Mouse (Mus musculus) megakaryocyte progenitor cell, adult 5-6 weeks (primary cell): ENCODE data around the gene Ccpg1. TPM values are rescaled to one million over a fixed set of nuclear protein-coding genes. Genes with fewer than 3 reads are reported as not detected.

Source experiments
- ATAC-seq: replicated peaks from 2 replicates; pipeline ENCODE4 v1.8.0; 2016; ENCODE audit warnings: mild to moderate bottlenecking, moderate TSS enrichment, inconsistent platforms; ENCODE audit not compliant: poor library complexity
- total RNA-seq, 2 experiments: library from RNA; stranded (forward) in 1 of 2; stranded (reverse) in 1 of 2; fragments of 157-497, 149-512 nt in 1 of 2; fragments of 200-1000 nt in 1 of 2; gene quantifications; 2 replicates each; pipeline versions ENCODE4 v1.2.3 to v1.2.4; 2015 to 2017

The Ccpg1 gene
- total RNA-seq, 2 experiments from 2014 or later = 25.8 to 48.7 TPM

DNA sequence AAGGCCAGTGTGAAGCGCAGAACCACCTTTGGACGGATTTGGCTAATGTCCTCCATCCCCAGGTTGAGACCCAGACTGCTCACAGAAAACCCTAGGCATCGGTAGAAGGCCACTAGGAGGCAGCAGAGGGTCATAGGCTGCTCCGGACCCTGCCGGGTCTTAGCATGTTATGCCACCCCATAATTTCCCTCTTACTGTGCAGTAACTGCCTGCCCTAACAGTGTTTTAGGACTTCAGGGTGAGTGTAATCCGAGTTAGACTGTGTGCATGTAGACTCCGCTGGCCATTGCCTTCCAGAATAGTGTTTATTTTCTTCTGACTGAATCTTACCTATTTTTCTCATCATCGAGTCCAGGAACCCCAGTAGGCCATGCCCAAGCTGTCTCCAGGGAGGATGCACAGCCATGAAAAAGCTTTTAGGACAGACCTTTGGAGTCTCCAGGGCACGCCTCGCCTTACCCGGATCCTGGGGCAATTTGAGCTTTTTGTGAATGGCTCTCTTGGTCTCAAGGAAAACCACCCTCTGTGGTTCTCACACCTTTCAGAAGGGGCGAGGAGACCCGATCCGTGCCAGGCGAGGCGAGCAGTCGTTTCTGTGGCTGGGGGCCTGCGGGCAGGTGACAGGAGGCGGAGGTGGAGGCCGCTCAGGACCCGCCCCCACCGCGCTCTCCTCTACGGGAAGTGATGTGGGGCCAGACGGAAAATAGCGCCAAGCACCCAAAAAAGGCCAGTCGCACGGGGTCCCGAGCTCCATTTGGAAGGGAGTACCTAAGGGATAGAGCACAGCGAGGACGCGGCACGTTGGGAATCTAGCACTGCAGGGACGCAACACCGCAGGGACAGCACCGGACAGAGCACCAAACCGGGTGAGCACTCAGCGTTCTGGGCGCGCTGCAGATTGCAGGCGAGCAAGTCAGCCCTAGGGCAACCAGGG lies 59.2 kb downstream of the Ccpg1 start, which contains the start of gene Rab27a:
Gene Rab27a (plus strand): TSS at position 709 of the 934 bp plus-strand sequence.
- peak; percentile 75 for ATAC-seq

DNA sequence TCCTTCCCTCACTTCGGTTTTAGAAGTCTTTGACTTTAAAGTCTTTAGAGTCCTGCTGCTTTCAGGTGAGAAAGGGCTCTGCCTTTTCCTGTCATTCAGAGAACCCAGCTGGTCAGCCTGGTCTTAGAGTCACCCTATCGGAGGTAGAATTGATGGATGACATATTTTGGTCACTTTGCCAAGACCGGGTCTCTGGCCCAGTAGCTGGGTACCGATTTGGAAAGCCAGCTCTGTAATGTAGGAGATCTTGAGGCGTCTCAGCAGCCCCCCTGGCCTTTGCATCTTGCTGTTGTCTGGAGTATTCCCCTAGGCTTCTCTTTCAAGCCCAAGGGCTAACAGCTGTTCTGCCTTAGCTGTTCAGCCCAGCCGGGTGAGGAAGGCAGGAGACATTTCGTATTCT lies 60.0 kb downstream of the Ccpg1 start:
- no peak for ATAC-seq

DNA sequence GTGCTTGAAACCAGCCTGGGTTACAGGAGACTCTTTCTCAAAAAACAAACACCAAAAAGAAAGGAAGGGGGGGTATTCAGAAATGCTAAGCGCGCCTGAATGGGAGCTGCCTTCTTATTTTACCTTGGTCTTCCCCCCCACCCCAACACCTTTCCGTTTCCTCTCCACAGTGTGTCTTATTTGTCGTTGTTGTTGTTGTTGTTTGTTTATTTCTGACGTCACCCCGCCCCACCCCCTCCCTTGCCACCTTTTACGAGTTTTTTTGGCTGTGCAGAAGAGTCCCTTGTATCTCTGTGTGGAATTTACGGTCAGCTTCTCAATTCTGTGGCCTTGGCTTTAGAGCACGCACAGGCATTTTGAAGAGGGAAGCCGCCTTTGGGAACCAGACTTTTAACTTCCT lies 60.5 kb downstream of the Ccpg1 start:
- ATAC-seq = no peak

DNA sequence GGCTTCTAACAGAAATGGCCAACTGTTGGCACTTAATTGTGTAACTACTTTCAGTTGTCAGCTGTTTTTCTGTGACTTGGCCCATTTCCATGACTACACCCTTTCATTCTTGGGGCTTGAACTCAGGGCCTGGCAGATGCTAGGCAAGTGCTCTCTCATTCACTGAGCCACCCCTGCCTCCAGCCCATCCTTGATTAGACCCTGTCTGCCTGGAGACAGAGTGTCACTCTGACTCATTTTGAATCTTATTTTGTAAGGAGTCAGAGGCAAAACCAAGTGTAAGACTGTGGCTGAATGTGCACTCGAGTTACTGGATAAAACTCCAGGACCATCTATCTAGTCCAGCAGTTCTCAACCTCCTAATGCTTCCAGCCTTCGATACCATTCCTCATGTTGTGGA lies 62.7 kb downstream of the Ccpg1 start:
- no peak for ATAC-seq

DNA sequence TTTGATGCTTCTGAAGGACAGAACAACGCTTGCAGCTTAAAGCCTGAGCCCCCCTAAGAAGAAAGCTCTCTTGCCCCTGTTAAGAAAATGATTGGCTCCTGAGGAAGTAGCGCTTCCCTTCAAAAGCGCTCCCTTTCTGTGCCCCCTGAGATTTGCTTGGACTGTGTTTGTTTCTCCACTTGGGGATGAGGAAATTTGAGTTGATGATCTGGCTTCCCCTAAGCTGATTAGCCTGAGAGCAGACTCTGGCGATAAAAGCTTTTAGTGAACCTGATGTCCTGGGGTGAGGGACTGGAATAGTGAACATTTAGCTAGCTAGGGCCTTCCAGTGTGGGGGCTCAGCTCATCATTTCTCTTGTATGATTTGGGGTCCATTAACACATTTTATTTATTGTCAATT lies 63.7 kb downstream of the Ccpg1 start:
- ATAC-seq = no peak

DNA sequence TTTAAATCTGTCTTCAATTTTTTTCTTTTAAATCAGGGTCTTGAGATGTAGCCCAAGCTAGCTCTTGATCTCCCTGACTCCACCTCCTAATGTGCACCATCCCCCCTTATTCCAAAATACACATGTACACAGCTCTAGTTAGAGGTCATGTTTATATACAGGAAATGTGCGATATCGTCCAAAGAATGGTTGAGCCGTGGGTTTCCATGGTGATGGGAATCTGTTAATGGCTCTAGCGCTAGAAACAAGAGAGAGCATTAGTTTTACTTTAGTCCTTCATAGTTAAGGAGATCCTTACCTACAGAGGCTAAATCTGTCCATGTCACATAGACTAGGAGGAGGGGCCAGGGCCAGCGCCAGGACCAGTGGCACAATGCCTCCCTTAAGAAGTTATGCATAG lies 64.6 kb downstream of the Ccpg1 start:
- ATAC-seq = no peak

DNA sequence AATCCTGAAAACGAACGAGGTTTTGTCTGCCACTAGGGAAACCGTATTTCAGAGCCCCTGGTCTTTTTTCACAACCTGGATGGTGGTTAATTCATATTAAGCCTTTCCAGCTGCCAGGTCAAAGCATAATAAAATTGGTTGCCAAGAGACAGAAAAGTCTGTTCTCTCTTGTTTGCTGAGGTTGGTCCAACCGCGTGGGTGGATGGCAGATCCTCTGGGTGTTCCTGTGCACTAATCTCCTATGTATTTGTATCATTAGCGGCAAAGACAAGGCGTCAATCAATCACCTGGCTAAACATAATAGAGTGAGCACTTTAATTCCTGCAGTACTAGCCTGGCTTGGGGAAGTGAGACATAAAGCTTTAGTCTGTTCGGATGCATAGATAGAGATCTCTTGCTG lies 65.4 kb downstream of the Ccpg1 start:
- no peak for ATAC-seq

DNA sequence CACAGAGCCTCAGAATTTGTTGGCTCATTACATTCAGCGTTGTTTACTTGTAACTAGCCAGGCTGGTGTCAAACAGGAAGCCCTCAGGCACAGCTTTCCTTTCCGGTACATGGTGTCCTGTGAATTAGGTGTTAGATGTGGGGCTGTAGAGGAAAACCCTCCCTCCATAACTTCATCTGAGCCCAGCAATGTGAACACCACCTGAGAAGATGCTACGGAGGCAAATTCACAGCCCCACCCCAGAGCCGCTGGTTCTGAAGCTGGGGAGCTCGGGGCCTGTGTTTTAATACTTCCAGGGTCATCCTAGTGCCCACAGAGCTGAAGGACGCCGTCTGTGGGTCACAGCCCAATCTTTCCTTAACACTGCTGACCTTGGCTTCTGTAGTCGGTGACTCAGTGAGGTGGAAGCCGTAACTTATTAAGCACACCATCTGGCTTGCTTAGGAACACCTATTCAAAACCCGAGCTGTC lies 70.2 kb downstream of the Ccpg1 start:
- ATAC-seq = no peak

DNA sequence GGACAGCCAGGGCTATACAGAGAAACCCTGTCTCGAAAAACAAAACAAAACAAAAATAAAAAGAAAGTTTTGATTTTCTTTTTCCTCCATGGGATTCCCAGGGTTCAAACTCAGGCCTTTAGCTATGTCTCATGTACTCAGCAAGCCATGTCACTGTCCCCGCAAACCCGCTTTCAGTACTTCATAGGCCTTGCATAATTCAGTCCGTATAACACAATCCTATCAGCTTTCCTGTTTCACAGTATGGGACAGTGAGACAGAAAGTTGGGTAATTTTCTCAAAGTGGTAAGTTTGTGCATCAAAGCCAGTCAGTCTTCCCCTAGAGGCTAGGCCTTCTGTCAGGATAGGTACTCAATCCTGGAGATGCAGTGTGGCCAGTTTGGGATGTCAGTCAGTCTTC lies 74.0 kb downstream of the Ccpg1 start:
- peak; percentile 67 for ATAC-seq

DNA sequence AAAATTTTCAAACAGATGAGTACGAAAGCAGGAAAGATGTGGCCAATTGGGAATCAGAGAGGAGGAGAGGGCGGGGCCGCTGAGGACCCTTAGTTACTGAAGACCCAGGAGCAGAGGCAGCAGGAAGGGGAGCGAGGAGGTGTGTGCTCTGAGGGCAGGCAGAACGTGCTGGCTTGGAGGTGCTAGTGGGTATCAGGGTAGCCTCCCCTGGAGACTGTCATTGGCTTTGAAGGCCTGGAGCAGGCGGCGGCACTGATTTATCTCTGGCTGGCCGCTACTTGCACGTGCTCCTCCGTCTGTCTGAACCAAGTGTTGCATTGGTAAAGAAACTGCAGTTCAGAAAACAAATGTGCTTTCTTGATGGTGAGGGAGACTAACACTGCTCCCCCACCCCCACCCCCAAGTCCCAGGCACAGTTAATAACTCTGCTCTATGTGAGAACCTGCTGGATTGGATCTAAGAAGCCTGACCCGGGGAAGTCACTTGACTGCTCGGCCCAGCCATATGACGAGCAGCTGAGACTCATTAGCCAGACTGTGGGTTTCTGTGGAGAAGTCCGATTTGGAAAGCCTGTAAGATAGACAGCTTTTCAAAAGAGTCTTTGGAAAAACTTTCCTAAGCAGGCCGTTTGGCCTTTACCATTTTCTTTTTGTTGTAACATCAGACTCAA lies 78.5 kb downstream of the Ccpg1 start:
- ATAC-seq = no peak

Other genes with a start within 250 kb of the Ccpg1 start
- gene Prtg, start 178.6 kb upstream of the Ccpg1 start, total RNA-seq (2015) = not detected in 2 replicates
- gene Prtg, start 178.6 kb upstream of the Ccpg1 start, total RNA-seq (2017) = not detected in 2 replicates
- not detected in 2 replicates for gene Pygo1, start 59.8 kb upstream of the Ccpg1 start, total RNA-seq (2015)
- gene Pygo1, start 59.8 kb upstream of the Ccpg1 start, total RNA-seq (2017) = 0.03 TPM in 1 of 2 replicates, not detected in the other
- gene Dyx1c1, start 26.6 kb upstream of the Ccpg1 start, total RNA-seq (2015) = 0.07 and 0.91 TPM in 2 replicates
- gene Dyx1c1, start 26.6 kb upstream of the Ccpg1 start, total RNA-seq (2017) = 0.58 TPM in 1 of 2 replicates, not detected in the other
- gene Gm44503, start 26.6 kb upstream of the Ccpg1 start, total RNA-seq (2015) = not detected in 2 replicates
- 0.07 TPM in 1 of 2 replicates, not detected in the other for gene Gm44503, start 26.6 kb upstream of the Ccpg1 start, total RNA-seq (2017)
- 6.9 and 10.4 TPM in 2 replicates for gene Ccpg1os, start within 50 bp of the Ccpg1 start, total RNA-seq (2015)
- 8.0 and 10.0 TPM in 2 replicates for gene Ccpg1os, start within 50 bp of the Ccpg1 start, total RNA-seq (2017)
- 35.3 and 47.1 TPM in 2 replicates for gene Pigb, start 54.9 kb downstream of the Ccpg1 start, total RNA-seq (2015)
- gene Pigb, start 54.9 kb downstream of the Ccpg1 start, total RNA-seq (2017) = 7.4 and 7.8 TPM in 2 replicates
- 63.5 and 65.1 TPM in 2 replicates for gene Rab27a, start 59.4 kb downstream of the Ccpg1 start, total RNA-seq (2015)
- gene Rab27a, start 59.4 kb downstream of the Ccpg1 start, total RNA-seq (2017) = 161 and 179 TPM in 2 replicates
- 0.44 and 0.78 TPM in 2 replicates for gene Khdc3, start 116.4 kb downstream of the Ccpg1 start, total RNA-seq (2015)
- gene Khdc3, start 116.4 kb downstream of the Ccpg1 start, total RNA-seq (2017) = 0.20 and 0.92 TPM in 2 replicates
- not detected in 2 replicates for gene Gm20509, start 117.0 kb downstream of the Ccpg1 start, total RNA-seq (2015)
- gene Gm20509, start 117.0 kb downstream of the Ccpg1 start, total RNA-seq (2017) = 0.37 TPM in 1 of 2 replicates, not detected in the other
- 137 and 140 TPM in 2 replicates for gene Rsl24d1, start 128.0 kb downstream of the Ccpg1 start, total RNA-seq (2015)
- gene Rsl24d1, start 128.0 kb downstream of the Ccpg1 start, total RNA-seq (2017) = 232 and 254 TPM in 2 replicates